Mouse (Mus musculus): ENCODE measurements around the gene Wsb1.

DNA sequence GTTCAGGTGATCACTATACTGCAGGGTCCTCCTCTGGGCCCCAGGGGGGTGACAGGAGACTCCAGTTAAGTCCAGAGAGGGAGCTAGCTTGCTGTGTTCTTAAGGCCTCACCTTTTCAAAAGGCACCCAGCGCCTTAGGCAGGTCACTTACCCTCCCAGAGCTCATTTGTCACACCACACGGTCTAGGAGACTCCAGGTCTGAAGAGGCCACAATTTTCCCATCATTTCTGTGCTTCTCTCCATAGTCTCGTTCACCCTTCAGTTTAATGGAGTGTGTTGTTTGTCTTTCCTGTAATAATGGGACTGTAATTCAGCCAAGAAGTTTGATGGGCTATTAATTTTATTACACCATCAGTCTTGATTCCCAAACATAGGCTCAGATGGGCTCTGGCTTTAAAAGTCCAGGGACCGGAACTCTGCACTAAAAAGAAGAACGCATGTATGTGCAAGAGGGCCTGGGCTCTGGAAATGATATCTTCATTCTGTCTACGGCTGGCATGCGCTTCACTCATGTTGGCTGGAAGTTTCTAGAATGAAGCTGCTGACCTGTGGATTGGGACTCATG, 33.9 kb upstream of the Wsb1 start:
- no peak for TF ChIP-seq POLR2A (IDR thresholded peaks at IDR 0.05; ENCODE audit: low read depth, low read length)
- no peak for TF ChIP-seq CTCF (IDR thresholded peaks at IDR 0.05; ENCODE audit: extremely low read depth, insufficient read length, insufficient replicate concordance, low read depth, low read length)
